Mouse (Mus musculus) cerebellum, adult 9-10 months (tissue): ENCODE results near the gene Mrps18c.

Experiments
- DNase-seq: peaks from one replicate; pipeline ENCODE4 v3.0.0; 2022

Mrps18c gene

DNA sequence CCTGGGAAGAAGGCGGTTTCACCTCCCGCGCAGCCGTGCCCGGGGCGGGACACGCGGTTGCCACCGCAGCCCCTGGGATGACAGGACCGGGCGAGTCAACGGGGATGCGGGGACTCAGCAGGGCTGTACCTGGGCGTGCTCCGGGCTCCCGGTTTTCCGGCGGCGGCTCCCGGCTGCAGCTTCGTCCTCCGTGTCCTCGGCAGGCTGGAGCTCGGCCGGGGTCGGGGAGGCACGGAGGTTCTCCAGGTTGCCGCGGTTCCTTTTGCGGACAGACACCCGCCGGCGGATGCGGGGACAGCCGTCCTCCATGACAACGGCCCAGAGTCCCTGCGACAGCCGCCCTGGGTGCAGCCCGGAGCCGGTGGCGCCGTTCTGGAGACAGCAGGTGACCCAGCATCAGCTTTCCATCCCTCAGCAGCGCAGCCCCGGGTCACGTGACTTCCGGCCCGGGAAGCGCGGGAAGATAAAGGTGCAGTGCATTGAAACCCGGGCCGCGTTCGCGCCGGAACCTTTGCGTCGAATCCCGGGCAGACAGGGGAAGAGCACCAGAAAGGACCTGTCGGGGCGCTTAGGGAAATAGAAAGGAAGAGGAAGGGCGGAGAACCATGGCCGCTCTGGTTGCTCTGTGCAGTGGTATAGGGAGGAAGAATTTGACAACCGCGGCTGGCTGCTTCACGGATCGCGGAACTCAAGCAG, at the start of gene Mrps18c, which contains the start of gene Helq:
TSS of gene Mrps18c (plus strand) at position 463 of the 696 bp plus-strand sequence.
TSS of gene Helq (minus strand) at position 434 of the 696 bp plus-strand sequence.
- DNase-seq = peak; percentile 95

DNA sequence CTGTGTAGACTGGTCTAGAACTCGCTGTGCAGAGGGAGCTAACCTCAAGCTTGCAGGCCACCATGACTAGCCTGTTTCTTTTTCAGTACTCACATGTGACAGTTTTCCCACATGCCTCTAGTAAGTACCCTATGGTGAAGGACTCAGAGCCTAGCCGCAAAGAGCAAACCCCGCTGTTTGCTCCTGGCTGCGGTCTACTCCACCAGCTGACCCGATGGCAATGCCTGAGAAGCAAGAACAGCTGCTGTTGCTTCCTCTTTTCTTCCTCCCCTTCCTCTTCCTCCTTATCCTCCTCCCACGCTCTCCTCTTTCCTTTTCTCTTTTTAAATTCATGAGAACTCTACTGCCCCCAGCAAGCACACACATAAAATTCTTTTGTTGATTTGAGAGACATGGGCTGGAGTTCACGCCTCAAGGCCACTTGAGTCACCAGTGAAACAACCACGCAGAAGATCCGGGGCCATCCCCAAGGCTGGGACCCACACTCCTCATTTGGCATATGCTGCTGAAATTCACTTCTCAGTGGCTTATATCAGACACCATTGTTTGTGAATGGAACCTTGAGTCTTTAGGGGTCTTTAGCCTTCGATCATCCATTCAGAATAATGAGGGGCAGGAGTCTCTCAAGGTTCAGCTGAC, 47.7 kb upstream of the Mrps18c start:
- DNase-seq = no peak

DNA sequence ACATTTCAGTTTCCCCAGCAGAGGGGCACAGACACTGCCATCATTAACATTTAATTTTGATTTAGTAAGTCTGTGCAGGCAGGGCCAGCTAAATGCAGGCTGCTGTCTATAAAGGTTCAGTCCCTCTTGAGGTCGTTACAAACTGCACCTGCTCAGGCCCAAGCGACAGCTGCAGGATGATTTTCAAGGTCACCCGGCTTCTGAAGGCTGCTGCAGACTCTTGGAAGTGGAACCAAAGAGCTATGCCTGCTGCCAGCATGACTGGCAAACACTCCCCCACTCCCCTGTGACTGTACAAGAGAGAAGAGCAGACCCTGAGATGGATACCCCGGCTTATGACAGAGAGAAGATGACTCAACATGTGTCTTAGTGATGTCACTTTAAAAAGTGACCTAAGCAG, 46.8 kb upstream of the Mrps18c start:
- DNase-seq = no peak

DNA sequence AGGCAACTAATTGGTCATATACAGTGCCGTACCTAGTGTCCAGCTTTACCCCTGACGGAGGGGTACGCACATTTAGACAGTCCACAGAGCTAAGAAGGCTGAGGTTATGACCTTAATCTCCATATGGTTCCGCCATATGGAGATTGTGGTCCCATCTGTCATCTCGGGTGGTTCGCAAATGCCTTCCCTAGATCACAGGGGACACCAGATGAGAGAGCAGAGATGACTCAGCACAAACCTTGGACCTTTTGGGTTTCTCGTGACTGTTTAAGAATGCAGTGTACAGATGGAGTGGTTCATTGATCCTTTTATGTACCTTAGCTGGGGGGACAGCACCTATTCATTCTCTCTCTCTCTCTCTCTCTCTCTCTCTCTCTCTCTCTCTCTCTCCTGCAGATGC, 45.0 kb upstream of the Mrps18c start:
- peak; percentile 59 for DNase-seq

DNA sequence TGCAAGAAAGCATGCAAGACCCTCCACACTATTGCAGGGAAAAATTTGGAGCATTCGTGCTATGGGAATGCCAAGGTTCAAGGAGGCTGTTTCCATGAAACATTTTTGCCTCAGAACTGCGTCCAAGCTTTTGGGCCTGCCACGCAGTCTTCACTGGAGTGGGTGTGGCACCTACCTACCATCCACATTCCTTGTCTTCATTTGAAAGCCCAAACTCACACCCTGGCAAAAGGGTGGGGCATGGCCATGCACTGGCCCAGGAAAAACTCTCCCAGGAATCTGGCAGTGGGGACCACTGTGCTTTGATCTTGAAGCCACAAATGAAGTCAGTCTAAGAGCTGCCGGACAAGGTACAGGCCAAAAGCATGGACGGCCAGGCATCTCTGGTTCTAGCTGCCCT, 40.3 kb upstream of the Mrps18c start:
- DNase-seq = no peak

DNA sequence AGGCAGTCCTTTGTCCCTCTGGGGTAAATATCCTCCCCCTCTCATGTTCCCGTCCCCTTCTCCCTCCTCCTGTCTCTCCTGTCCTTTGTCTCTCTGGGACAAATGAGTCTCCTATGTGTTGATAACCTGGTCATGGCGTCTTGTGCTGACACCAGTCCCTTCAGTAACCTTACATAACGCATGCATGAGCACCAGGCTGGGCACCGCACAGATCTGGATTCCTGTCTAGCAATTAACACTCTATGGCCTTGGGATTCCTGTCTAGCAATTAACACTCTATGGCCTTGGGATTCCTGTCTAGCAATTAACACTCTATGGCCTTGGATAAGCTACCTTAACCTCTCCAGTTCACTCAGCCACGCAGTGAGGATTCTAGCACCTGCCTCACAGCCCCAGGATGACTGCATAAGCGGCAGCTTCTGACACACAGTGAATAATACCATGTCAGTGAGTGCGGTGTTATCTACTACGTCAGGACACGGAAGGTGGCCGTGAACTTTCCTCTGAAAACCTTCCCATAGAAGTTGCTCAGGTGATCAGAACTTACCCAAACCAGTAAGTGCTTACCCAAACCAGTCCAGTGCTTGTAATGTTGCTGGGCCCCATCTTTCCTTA, 38.3 kb upstream of the Mrps18c start:
- DNase-seq = no peak

DNA sequence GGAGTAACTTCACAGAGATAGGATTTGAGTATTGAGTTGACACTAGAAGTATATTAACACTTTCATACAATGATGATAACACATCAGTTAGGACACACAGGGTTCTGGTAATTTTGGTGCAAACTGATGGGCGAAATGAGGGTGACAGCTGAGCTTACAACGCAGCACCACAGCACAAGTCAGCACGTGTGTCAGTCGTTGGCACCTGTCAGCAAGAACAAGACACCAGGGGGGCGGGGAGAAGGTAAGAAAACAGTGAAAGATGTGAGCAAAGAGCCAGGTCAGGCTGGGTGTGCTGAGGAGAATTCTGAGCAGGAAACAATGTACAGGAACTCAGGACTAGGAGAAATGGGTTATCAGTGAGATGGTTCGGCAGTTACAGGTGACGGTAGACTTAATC, 36.7 kb upstream of the Mrps18c start:
- DNase-seq = no peak

DNA sequence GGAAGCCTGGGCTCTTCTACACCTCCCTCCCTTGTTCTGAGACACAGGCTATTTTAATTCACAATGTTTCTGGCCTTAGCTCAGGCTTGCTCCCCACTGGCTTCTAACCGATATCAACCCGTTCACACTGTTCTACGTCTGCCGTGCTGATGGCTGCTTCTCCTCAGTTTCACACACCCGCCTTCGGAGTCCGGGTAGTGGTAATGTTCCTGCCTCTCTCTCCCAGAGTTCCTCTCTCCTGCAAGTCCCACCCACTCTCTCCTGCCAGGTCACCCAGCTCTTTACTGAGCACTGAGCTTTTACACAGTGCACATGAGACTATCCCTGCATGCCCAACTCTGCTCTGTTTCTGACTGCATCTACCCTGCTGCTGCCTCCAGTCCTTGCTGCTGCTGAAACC, 32.4 kb upstream of the Mrps18c start:
- DNase-seq = no peak

DNA sequence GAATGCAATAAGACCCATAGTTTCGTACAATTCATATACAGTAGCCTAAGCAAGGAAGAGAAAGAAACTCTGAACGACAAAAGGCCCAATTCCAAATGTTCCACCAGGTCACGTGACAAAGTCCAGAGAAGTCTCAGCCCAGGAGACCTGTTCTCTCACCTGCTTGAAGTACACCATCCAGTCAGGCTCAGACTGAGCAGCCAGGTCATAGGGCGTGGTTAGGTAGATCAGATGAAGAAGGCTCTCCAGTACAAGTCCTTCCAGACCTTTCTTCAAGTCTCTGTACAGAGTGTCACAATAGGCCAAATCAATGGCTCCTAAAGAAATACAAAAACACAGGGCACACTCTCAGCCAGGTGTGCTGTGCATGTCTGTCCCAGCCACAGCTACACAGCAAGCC, 26.9 kb upstream of the Mrps18c start:
- no peak for DNase-seq

DNA sequence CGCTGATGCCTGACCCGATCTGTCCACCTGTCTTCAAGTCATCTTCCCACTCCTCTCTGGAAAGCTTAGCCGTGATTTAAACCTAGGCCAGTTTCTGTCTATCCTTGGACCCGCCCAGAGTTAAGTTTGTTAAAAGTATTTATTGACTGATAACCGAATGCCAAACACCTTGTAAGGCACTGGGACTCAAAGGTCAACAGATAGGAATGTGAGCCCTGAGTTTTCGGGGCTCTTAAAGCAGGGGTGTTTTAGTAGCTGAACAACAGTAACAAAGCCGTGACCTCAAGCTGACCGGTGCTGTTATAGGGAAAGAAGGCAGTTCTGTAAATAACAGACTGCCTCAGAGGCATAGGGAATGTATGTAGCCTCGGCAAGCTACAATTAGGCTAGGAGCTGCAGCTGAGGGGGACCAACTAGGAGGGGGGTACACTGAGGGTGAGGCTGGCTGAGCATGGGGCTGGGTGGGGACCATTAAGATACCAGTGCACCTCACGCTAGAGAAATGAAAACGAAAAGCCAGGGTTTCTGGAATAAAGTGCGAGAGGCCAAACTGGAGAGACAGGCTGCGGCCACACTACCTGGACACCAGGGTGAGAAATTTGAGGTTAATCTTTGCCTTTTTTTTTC, 22.5 kb upstream of the Mrps18c start:
- DNase-seq = no peak

DNA sequence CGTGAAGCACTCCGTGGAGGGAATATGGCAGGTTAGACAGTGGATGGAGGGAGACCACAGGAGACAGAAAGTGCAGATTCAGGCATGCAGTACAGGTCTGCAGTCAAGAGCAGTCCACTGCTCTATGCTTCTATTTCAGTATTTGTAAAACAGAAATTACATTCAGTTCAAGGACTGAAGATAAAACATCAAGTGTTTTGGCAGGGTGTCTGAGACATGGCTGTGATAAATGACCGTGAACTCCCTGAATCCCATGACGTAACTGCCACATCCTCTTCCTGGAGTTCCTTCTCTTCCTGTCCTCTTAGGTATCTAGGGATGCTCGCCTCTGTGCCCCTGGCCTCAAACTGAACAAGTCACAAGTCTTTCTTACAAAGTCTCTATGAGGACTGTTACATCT, 21.5 kb upstream of the Mrps18c start:
- DNase-seq = no peak

DNA sequence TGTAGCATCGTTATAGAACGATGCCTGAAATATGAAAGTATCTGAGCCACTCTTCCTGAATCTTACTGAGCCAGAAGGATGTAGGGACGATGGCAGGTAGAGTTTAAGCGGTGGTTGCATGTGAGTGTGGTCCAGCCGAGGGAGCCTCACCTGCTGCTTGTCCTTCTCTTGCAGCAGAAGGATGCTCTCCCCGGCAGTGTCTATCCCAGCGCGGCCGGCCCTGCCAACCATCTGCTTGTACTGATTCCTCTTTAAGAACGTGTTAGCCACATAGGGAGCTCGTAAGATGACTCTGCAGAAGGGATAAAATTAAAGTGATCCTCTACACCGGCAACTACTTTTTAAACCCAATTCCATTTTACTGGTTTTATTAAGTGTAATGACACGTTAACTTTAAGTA, 19.4 kb upstream of the Mrps18c start:
- no peak for DNase-seq

DNA sequence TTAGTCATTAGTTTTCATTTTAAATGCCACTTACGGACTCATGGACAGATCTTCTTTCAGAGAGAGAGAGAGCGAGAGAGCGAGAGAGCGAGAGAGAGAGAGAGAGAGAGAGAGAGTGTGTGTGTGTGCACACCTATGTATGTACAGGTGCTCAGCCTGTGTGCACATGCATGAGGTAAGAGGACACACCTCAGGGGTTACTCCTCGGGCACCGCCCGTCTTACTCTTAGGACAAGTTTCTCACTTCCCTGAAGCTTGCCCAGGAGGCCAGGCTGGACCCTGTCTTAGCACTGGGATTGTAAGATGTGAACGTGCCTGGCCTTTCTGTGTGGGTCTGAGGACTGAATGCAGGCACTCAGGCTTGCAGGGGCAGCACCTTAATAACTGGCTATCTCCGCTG, 10.9 kb upstream of the Mrps18c start:
- no peak for DNase-seq

DNA sequence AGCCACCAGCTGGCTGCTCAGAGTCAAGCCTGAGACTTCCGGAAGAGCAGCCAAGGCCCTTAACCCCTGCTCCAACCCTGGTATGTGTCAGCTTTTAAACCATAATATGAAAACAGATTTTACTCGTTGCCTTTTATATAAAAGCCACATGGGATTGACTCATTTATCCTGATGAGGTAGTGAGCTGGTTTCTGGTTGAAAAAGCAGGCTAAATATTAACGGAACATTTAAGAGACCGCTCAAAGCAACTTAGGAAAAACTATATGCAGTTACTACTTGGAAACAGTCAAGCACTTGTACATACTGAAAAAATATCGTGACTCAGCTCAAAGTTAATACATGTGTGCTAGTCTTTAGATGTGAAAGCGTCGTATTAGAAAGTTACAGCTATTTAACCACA, 6.2 kb upstream of the Mrps18c start:
- DNase-seq = no peak

DNA sequence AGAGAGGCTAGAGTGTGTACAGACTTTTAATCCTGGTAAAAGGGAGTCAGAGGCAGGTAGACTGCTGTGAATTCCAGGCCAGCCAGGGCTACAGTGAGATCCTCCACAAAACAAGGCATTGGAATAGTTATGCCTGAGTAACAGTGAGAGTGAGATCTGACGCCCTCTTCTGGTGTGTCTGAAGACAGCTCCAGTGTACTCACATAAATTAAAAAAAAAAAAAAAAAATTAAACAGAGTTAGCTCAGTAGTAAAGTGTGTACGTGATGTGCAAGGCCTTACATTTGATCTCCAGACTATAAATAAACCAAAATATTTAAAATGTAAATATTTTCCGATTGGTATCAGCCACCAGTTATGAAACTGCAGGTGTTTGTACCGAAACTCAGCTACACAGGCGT, 4.3 kb upstream of the Mrps18c start:
- DNase-seq = no peak

DNA sequence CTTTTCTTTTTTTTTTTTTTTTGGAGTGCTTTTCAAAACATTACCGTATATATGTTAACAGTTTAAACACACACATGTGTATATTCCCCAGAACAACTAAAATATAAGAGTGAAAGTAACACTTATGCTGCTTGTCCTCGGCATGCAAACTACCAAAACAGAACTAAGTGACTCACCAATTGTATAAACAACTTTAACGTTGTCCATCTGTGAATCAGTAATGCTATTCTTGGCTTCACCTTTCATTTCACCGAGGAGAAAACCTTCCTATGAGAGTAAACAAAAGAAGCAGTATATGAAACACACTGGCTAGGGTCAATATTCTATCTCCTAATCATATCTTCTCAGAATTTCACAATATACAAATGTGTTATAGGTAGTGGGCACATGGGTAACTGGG, 19.9 kb downstream of the Mrps18c start:
- DNase-seq = no peak

DNA sequence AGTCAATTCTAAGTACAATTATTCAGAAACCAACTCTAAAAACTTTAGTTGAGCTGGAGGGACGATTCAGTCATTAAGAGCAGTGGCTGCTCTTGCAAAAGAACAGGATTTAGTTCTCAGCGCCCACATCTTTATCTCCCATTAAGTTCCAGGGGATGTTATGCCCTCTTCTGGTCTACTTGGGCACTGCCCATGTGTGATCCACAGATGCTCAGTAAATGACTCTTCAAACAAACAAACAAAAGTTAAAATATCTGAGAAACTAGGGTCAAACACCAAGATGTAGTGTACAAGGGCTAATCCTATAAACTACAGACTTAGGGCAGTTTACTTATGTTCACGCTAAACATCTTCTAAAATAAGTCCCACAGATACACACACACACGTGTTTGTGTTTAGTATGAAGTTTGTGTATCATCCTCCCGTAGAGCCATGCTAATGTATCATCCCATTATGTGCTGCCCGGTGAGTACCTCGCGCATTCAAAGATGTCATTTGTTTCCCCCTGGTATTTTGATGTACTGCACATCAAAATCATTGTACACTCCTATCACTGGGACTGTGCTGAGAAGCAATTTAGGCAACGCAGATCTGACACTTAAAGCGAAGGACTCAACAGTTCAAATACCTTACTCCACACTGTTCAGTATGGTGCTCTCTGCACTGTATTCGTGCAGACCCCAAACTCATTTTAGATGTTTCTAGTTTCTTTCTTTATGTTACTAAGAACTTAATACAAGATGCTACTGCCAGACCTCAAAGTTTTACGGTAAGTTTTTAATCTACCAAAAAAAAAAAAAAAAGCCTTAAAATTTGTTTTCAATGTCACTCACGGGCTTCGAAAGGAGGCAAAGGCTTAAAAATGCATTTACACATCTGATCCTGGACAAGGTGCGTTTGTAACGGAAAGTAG, 21.4 kb downstream of the Mrps18c start:
- no peak for DNase-seq

DNA sequence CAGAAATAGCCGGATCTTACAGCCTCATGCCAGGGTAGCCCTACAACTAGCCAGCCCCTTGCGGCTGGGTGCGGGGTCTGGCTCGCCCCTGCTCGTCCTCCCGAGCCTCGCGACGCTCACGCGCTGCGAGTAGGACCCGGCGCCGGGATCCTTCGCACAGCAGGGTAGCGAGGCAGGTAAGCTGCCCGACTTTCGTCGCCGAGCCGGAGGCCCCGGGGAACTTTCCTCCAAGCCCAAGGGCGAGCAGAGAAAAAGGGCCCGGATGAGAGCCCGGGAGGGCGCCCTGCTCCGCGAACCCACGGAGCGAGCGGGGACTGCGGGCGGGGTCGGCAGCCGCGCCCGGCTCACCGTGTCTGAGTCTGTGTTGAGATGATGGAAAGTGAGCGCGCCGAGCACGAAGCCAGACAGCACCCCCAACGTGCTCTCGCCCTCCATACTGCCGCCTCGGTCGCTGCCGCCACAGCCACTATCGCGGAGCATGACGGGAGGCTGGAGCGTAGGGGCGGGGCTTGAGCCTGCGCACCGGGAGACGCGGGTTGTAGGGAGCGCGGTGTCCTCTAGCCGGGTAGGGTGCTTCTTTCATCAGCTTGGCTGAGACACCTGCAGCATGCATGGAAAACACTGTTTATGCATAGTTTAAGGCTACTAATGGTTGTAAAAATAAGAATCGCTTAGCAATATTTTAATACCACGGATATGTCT, 22.2 kb downstream of the Mrps18c start, which contains the start of gene Abraxas1:
TSS of gene Abraxas1 (minus strand) at position 483 of the 702 bp plus-strand sequence.
- DNase-seq = peak; percentile 84

DNA sequence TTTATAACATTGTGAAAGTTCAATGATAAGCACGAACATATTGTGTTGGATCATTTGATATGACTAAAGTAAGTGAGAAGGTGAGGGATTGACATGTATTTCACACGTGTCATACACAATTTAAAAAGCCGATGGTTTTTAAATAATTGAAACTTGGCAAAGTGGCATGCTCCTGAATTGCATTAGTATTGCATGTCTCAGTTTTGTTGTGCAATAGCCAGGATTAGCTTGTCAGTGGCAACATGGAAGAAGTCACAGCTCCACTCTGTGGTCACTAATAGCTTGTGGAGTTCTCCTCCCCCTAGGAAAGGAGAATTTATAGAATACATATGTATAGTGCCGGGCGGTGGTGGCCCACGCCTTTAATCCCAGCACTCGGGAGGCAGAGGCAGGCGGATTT, 22.9 kb downstream of the Mrps18c start:
- no peak for DNase-seq

DNA sequence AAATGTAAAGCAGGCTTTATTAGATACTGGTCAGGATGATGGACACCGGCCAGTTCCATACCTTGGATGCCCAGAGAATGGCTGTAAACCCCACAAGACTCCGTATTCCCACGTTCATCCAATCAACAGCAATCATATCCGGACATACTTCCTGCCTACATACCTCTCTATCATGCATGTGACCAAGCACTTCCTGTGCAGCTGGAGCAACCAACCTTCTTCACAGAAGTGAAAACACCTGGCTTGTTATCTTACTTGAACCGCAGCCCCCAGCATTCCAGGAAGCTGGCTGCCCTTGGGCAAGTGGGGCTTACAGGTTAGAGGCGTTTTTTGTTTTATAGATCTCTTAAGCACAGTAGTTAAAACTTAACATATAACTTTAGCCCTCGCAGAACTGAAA, 24.4 kb downstream of the Mrps18c start:
- no peak for DNase-seq

DNA sequence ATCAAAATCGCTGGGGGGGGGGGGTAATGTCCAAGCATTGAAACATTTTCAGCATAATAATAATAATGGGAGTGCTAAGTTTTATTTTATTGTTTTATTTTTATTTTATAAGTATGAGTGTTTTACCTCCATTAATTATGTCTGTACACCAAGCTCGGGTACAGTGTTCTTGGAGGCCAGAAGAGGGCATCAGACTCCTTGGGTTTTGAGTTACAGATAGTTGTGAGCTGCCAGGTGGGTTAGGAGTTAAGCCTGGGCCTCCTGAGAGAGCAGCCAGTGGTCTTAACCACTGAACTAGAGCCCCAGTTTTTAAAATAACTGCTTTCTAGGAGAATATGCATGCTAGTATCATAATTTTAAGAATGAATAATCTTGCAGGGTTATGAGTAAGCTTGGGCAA, 27.5 kb downstream of the Mrps18c start:
- no peak for DNase-seq

DNA sequence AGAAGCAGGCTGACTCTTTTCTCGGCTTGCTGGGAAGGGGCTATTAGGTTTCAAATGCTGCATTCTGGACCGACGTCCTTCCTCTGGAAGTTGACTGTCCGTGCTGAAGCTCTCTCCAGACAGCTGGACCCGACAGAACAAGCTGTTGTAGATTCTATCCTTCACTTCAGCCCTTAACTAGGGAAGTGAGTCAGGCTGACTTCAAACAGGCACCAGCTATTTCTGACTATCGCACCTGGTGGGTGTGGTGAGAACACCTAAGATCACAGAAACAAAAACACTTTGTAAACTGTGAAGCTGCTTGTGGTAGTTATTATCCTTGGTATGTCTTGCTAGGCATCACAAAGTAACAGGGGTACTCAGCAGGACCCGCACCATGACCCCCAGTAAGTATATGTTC, 28.1 kb downstream of the Mrps18c start:
- no peak for DNase-seq
